Mouse (Mus musculus): Measurements from ENCODE around the gene Shank1.

Shank1 gene

DNA sequence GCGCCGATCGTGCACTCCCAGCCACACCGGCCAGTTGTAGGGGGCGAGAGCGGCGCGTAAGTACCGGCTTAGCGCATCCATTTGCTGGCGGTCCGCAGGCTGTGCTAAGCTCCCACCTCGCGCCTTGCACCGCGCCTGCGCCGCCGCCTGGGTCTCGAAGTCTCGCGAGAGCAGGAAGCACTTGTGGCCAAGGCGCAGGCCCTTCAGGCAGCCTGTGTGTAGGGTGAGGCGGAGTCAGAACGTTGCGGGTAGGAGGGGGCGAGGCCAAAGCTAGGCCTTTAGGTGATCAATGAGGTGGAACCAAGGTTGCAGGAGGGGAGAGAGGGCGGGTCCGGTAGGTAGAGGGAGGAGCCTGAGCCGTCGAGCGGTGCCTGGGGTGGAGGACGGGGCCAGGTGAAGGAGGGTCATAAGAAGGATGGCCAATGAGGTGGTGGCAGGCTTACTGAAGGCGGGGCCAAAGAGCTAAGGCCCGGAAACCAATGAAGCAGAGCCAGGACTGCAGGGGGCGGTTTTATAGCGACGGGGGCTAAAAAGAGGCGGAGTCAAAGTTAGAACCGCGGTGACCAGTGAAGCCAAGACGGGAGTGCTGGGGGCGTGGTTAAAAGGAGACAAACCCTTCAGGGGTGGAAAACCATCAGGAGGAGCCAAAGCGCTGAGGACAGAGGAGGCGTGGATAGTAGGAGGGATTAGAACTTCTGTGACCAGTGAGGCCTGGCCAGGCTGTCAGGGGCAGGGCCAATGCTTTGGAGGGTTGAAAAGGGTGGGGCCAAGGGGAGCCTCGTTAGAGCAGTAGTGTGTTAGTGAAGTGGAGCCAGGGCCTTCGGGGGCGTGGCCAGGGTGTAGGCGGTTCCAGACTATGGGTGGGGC, 5.0 kb upstream of the Shank1 start:
- DNase-seq: peak; percentile 98

DNA sequence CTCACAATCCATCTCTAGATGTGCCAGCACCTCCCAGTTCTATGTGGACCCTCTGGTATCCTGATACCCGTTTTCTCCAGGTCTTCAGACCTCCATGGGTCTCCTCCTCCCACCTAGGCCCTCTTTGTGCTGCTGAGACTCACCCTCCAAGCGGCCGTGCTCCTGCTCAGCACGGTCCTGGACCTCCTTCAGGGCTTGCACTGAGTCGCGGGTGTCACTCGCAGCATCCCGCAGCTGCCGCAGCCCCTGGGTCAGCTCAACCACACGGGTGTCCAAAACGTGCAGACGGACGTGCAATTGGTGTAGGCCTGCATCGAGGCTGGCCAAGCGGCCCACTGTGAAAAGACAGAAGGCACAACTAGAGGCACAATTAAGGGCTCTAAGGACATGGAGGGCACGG, 4.4 kb upstream of the Shank1 start:
- DNase-seq: no peak

DNA sequence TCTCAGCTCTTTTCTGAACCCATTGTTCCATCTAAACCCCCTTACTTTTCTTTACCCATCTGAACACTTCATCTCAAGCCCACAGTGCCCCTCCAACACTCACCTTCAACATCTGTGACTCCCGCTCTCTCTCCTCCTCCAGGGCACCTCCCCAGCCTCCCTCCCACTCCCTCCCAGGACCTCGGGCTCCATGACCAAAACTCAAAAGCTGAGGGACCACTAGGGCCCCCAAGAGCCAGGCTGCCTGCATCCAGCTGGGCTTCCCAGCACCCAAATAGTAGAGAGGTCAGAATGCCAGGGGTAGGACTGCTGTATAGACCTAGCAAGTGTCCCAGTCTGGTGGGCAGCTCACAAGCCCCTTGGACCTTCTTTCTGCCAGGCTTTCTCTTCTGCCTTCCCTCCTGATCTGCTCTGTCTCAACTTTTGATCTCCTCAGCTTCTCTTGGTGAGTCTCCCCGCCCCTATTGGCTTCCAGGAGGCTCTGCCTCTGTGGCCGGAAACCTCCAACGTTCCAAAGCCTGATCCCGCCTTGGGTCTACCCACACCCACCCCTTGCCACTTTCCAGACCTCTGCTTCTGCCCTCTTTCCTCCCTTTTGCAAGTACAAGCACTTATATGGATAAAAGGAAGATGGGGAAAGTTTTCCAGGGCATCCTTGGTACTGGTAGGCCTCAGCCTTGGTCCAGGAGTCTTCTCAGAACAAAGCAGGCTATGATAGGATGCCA, 3.4 kb upstream of the Shank1 start, which contains the start of gene Clec11a:
TSS of gene Clec11a (minus strand) at position 387 of the 725 bp plus-strand sequence.
- DNase-seq: peak; percentile 17

DNA sequence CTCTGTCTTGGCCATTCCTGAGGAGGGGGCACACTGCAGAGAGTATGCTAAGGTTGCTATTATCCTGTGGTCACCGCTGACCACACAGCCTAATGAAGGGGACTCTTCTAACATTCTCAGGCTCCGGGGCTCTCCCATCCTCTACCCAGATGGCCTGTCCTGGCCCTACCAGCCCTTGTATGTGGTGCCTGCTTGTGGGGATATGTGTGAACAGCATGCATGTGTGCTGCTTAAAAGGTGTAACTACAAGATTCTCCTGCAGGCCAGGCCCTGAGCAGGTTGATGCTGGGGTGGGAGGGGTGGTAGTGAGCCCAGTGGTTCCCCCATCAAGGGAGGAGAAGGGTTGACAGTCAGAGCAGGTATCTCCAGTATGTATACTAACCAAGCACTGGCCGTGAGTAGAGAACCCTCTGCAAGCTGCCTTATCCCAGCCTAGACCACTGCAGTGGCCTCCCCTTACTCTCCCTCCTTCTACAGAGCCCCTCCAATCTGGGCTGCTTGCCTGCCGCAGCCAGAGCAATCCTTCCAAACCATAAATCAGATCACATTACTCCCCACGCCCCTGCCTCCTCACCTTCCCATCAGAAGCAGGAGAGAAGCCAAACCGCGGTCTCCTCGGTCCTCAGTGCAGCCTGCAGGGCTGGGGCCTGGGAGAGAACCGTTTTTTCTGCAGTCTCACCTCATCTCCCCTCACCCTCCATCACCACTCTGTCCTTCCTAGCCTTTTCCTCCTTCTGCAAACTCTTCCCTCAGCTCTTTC, 2.6 kb upstream of the Shank1 start:
- no peak for DNase-seq

DNA sequence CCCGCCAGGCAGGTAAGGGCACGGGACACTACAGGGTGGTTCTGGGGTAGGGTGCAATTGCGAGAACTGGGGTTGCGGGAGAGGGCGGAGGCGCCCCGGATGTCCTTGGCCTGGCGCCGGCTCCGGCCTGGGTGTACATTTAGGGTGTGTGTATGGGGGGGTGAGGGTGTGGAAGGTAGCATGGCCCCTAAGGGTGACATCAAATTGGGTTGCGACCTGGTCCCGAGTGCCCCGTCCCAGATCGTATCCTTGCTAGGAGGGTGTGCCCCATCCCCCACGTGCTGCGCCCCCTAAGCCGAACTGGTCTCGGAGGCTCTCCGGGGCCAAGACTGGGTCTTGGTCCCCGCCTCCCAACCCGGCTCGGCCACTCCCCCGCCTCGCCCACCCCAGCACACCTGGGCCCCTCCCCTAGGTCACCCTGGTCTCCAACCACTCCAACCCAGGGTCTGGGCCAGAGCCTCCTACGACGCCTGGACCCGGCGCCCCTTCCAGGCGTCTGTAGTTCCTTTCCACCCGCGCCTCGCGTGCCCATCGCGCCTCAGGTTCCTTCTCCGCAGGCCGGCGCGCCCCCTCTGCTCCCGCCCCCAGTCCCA, 328 bp downstream of the Shank1 start:
- no peak for DNase-seq

DNA sequence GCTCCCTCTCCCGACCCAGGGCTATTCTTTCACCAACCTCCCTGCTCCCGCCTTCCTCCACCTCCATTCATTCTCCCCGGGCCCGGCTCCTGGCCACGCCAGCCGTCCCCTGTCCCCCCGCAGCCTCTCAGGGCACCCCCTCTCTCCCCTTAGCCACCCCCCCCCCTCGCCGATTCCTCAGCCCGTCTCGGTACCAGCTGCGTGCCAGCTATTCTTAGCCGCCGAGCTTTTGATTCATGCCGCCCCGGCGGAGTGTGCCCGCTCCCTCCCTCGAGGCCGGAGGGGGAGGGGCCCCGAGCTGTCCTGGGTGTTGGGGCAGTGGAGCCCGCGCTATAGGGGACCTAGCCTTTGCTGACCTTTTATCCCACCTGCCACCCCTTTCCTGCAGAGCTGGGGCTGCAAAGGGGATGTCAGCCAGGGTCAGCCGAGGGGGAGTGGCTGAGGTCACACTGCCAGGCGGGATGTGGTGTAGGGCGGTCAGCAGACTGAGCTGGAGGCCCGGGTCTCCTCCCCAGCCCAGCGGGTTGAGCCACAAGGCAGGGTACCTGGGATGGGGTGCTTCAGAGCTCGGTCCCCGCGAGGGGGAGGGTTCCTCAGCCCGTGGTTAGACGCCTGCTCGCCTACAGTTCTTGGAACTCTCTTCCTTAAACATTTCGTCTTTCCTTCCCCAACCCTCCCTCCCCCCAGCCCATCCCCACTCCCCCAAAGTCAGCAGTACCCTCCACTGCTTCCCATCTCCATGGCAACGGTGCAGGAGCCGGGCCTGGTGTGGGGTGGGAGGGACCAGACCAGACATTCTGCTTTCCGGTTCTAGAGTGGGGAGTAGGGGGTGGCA, 1.0 kb downstream of the Shank1 start:
- peak; percentile 30 for DNase-seq

DNA sequence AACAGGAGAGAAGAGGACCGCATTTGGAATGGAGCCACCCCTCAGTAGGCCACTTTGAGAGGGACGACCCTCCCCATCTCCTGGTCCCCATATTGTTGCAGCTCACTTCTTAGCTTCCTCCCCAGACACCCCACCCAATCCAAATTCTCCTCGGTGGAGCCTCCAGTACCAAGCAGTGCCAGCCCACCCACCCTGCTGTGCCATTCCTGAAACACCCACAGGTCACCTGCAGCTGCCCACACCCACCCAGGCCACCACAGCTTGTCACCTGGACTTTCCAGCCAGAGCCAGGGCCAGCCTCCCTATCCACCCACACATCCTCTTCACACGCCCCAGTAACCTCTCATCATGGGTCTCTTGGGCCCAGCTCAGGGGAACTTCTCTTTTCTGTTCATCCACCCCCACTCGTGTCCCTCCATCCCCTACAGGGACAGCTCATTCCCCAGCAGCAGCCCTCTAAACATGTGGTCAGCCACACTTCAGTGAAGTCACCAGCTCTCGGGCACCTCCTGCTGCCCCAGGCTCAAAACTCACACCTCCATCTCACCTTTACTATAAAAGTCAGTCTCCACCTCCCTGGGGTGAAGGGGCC, 1.8 kb downstream of the Shank1 start:
- DNase-seq: peak; percentile 39

DNA sequence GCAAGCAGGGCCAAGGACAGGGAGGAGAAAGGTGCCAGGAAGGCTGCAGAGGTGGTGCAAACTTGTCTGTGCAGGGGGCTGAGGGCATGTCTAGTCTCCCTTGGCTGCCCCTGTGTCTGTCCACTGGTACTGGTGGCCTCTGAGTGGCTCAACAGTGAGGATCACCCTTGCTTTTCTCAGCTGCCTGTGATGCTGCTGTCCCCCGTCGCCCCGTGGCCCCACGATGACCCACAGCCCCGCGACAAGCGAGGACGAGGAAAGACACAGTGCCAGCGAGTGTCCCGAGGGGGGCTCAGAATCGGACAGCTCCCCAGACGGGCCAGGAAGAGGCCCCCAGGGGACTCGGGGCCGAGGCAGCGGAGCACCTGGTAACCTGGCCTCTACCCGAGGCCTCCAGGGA, 2.4 kb downstream of the Shank1 start:
- no peak for DNase-seq

DNA sequence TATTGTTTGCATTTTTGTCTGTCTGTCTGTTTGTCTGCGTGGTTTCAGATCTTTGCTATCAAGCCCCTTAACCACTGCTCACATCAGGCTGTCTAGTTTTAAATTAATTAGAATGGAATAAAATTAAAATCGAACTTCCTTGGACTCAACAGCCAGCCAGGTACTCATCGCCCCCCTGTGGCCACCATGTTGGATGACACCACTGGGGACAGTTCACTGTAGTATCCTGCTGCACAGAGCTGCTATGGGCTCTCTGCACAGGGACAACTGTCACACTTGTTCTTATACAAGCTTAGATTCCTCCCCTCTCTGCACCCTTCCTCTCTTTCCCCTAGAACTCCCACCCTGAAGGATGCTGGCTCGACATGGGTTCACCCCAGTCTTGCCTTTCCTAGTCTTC, 7.9 kb downstream of the Shank1 start:
- peak; percentile 27 for DNase-seq

DNA sequence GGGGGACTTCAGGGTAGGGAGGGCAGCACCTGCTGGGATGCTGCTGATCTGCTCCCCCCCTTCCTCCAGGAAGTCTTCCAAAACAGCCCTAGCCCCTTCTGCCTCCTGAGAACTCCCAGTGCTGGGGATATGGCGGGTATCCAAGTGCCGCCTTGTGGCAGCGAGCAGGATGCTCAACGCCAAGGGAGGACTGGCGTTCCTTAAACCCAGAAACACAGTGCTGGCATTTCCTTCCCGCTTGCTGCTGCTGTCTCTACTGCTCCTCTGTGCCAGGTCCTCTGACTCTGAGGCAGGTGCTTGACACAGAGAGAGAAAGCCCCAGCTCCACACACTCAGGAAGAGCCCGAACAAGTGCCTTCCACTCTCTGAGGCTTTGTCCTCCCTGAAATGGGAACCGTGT, 10.8 kb downstream of the Shank1 start:
- no peak for DNase-seq

DNA sequence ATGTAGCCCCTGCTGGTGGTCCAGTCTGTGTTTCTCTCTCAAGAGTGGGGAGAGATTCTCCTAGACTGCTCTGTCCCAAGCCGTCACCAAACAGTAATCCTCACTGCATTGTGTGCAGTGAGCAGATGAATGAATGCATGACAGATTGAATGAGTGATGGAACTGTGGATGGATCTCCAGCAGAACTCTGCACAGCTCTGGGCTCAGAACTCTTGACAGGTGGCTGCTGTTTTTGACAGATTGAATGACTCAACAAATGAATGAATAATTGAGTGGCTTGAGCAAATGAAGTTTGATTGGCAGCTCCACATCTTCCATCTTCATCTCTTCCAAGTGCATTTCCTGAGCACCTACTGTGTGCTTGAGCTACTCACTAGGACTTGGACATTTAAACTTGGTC, 12.2 kb downstream of the Shank1 start:
- DNase-seq: no peak

DNA sequence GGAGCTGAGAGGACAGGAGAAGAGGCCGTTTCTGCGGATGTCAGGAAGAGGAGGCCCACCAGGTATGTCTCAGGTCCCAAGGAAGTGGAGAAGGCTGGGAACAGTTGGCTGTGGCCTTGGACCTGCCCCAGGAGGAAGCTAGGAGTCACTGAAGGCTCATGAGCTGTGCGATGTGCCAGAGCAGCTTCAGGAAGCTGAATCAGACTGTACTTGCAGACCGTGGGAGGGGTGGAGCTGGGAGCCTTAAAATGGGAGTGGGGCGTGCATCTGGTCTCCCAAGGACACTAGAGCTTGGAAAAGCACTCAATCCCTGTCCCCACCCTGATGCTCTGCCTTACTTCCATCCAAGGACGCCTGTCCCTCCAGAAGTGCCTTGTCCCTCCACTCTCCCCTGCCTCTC, 16.6 kb downstream of the Shank1 start:
- no peak for DNase-seq

DNA sequence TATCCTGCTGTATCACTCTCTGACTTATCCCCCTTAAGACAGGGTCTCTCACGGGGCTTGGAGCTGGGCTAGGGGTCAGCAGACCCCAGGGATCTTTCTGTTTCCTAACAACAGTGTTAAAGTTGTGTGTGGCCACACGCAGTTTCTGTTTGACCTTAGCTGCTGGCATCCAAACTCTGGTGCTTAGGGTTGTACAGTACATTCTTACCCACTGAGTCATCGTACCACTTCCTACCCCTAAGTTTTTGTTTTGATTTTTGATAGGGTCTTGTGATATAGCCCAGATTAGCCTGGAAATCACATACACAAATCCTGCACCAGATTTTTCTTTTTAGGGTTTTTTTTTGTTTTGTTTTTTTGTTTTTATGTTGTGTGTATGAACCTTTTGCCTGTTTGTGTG, 22.3 kb downstream of the Shank1 start:
- DNase-seq: no peak

DNA sequence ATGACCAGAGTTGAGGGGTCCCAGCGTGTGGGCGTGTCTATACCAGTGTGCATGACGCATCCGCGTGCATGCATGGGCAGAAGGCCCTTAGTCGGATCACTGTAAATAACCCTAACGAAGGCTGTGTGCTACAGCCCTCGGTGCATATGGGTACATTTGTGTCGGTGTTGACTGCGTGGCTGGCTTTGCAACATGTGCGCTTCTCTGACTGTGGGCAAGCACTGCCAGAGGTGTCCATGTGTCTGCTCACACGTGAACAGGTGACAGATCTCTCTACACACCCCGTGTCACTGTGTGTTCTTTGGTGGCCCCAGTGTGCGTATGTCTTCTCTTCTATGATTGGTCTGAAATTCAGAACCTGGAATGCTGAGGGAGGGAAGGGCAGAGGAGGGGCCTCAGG, 24.1 kb downstream of the Shank1 start:
- DNase-seq: no peak

DNA sequence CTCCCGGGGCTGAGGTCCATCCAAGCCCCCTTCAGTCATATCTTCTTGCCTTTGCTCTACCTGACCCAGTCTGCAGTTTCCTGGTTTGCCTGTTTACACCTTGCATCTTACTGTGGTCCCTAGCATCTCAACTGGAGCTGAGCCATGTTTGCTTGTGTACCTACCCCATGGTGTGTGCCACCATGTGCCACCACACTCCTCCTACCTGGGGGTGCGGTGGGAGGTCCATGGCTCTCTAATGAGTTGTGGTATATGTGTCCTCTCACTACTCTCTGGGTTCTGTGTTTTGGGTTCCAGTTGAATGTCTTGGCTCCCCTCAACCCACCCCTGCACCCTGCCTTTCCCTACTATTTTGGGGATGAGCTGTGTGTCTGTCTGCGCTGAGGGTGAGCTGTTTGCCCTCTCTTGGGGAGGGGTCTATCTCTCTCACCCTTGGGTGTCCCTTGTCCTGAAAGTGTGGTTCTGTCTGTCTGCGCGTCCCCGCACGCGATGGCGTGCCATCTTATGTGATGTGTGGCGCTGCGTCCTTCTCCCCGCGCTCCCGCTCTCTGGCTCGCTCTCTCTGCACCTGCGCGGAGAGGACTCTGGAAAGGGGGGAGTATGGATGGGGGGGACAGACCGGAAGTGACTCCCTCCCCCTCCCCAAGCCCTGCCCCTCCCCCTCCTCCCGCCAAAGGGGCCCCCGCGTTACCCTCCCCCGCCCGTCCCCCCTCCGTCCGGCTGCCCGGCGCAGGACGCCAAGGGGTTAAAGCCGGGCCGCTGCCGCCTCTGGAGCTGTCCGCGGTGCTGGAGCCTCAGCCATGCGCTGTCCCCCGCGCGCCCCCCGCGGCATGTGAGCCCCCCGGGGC, 25.2 kb downstream of the Shank1 start:
- DNase-seq: no peak

DNA sequence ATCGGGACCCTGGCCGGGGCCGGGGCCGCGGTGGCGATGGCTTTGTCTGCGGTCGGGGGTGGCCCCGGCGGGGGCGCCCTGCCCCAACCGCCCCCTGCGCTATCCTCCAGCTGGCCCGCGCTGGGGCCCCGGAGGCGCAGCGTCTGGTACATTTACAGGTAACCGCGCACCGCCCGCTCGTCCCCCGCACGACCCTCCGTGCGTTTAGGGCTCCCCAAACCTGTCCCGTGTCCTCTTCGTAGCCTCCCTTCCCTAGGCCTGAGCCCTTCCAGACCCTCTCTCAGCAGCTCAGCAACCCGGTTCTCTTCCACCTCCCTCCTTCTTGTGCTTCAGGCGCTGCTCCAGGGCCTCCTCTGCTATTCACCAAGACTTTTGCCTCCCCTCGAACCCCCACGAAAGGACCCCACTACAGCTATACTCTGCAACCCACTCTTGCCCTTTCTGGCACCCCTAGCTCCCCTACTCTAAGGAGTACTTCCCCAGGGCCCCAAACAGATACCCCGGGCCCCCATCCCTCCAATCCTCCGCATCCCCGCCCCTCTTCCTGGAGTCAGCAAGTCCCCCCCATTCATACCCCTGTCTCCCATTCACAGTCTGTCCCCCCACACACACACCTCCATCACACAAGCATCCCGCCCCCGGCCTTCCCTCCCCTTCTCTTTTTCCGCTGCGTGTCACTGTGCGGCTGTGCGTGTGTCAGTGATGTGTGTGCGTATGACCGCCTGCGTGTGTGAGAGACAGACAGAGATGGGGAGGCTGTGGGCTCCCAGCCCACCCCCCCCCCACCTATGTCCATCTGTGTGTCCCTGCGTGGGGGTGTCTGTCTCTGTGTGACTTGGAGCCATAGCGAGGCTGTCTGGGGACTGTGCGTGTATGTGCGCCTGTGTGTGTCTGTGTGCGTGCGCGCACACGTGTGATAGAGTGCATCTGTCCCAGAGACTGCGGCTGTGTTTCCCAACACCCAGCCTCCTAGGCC, 26.3 kb downstream of the Shank1 start:
- no peak for DNase-seq

DNA sequence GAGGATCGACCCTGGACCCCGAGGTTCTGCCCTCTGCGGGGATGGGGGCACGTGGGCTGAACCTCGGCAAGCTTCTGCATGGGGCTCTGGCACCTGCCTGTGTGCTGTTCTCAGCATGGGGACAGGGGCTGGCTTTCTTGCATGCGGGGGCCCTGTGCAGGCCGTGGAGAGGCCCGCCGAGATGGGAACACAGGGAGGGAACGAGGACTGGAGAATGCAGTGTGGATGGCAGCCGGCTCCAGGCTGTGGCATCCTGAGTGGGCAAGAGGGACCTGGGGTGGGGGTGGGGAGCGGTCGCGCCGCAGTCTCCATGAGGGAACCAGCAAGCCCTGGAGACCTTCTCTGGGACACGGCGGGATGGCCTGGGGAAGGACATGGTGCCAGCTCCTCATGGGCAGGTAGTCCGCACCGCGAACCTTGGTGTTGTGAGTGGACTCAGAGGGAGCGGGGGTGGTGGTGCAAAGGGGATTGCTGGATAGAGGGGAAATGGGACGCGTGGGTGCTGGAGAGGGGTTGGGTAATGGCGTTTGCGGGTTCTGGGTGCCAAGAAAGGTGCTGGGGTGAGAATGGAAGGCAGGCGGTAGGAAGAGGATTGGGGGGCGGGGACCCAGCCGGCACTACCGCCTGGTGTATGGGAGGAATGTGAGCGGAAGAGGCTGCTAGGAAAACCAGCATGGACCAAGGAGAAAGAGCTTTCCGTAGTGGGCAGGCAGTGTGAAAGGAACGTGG, 27.2 kb downstream of the Shank1 start:
- no peak for DNase-seq

DNA sequence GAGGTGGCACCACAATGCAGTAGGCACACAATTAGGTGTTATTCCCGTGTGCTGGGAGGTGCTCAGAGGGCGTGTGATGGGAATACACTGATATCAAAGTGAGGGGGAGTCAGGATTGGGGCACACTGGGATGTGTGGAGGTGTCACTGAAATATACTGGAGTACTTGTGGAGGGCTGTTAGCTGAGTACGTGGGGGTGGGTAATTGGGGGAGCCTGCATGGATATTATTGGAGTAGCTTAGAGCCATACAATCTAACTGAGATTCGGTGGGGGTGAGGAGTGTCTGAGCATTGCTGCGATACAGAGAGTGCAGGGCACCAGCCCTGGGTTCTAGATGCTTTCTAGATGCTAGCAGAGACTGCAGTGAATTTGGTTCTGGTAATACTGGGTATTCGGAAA, 30.2 kb downstream of the Shank1 start:
- no peak for DNase-seq

DNA sequence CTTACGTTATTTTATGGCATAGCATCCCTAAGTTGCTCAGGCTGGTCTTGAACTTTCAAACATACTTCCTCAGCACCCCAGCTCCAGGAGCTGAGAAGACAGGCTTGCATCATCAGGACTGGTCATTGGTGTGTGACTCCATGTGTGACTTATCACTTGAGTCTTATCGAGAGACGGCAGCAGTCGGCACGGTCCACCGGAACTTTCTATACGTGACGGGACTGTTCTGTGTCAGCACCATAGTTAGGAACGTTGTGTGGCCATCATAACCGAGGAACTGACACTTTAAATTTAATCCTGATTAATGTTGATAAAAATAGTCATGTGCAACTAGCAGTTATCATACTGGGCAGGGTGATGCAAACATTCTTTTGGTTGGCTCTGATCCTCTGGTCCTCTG, 31.1 kb downstream of the Shank1 start:
- no peak for DNase-seq

Measured in lung, postnatal 36 days (tissue).